Mouse (Mus musculus) limb, embryonic 12.5 days (tissue): Measurements from ENCODE around the gene Zfp141. TPM values are rescaled to one million over a fixed set of nuclear protein-coding genes. Genes with fewer than 3 reads are reported as not detected.

Source experiments
- polyA plus RNA-seq: library from polyadenylated mRNA; unstranded; fragments of >200 nt; fragmentation: Nextera tagmentation; extraction: Ambion mirVana; gene quantifications from 2 replicates; pipeline ENCODE4 v1.2.1, GENCODE M21; 2016

Gene Zfp141
- polyA plus RNA-seq, 1 experiment from 2014 or later, result 16.5 TPM

Other genes with a start within 250 kb of the Zfp141 start
- gene Vmn2r61, start 245.7 kb downstream of the Zfp141 start, polyA plus RNA-seq, result not detected in 2 replicates
- gene 4933421I07Rik, start 57.6 kb downstream of the Zfp141 start, polyA plus RNA-seq, result not detected in 2 replicates
- gene Gm21028, start 72.8 kb upstream of the Zfp141 start, polyA plus RNA-seq, result not detected in 2 replicates
- gene Zfp977, start 86.8 kb upstream of the Zfp141 start, polyA plus RNA-seq, result 2.2 and 2.6 TPM in 2 replicates
- 4.9 and 5.5 TPM in 2 replicates for gene Zfp976, start 136.8 kb upstream of the Zfp141 start, polyA plus RNA-seq
- gene Zfp975, start 187.0 kb upstream of the Zfp141 start, polyA plus RNA-seq, result 10.4 and 12.0 TPM in 2 replicates
- gene Gm17067, start 221.3 kb upstream of the Zfp141 start, polyA plus RNA-seq, result not detected in 2 replicates